Mouse (Mus musculus): ENCODE results near the gene Phkb. TPM values are rescaled to one million over a fixed set of nuclear protein-coding genes. Genes with fewer than 3 reads are reported as not detected.

Gene Phkb
- total RNA-seq, 2 experiments from 2014 or later: 43.8 to 53.8 TPM

DNA sequence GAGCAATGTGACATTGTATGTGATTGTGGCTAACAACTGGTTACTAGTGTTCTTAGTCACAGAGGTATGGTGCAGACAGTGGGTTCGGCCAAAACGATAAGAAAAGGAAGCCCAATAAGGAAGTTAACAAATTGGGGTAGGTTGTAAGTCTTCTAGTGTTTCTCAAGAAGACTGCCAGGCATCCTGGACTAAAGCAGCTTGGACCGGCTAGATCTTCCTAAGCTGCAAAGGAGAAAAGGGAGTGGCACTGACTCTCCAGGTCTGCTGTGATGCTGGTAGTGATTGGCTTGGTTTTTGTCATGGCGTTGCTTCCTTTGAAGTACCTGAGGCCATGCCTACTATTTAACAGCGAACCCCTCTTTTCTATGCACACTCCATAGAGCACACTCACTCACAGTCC is 95.4 kb downstream of the Phkb start:
- no peak for DNase-seq
- intact Hi-C loops (cut with DNase I): no loop called here

DNA sequence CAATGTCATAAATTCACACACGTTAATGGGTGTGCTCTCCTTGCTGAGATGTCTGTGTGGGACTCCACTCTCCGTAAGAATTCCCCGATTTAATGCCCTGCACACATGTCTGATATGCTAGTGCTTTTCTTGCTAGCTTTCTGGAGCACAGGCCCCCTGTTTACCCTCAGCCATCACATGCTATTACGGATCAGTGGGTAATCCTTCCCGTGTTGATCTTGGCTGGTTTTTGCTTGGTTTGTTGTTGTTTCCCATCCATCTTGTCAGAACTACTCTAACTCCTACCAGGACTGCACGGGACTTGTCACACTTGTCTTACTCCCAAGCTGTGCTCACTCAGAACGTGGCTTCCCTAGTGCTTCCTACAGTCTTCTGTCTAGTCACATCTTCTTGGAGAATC is 96.6 kb downstream of the Phkb start:
- no peak for DNase-seq
- intact Hi-C loops (cut with DNase I): no loop called here

DNA sequence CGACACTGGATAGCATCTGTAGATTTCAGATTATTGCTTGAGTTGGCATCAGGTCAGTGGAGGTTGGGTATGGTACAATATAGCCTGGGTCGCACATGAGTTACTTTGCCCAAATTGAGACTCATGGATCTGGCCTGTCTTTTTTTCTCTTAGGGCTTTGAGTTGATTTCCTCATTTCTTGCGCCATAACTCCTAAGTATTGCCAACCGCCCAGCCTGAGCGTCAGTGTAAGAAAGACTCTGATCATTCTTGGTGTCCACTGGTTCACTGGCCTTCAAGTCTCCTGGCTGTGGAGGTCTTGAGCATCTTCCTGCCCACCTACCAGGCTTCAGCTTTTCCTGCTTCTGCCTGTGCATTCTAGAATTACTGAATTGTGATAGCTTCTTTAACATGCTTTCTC is 104.1 kb downstream of the Phkb start:
- intact Hi-C loops (cut with DNase I): no loop called here
- DNase-seq: no peak

DNA sequence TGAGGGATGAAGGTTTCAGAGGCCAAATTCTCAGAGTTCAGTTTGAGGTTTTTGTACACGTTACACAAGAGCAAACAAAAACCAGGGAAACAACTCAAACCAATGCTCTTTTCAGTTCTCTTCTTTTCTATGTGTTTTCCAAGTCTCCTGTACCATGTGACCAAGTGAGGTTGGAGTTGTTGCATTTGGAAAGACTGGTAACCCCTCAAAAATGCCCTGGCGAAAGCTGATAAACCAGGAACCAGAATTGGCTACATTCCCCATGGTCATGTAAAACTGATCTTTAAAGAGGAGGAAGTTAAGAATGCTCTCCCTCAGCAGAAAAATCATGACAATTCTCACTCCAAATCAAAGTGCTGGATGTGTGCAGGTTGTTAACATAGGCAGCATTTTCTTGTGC is 117.6 kb downstream of the Phkb start:
- intact Hi-C loops (cut with DNase I): no loop called here
- DNase-seq: no peak

DNA sequence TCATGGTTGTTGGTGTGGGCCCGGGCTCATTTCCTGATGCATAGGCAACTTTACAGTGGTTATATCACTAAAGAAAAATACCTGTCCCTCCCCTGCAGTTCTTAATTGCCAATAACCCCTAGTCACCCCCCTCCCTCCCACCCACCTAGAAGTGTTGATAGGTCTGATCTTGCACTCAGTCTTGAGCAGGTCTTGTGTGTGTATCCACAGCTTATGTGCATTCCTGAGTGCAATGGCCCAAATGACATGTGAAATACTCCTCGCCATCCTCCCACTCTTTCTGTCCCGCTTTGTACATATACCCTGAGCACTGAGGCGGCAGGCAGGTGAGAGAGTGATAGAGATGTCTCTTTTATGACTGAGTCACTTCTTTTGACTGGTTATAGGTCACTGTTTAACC is 119.1 kb downstream of the Phkb start:
- intact Hi-C loops (cut with DNase I): no loop called here
- no peak for DNase-seq

DNA sequence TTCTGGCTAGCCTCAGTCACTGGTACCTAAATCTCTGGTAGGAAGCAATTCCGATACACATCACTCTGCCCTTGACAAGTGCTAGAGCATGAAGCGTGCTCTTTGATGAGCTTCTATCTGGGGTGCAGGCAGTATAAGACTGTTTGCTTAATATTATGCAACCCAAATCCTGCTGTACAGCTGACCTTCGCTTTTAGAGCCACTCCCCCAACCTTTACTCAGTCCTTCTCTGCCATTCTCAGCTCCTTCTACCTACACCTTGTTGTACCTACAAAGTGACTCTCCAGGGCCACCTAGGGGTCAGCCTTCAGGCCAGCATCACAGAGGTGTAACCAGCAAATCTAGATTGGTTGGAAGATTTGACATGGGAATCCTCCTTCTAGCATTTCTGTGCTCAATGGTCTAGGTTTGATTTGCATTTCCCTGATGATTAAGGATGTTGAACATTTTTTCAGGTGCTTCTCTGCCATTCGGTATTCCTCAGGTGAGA is 136.9 kb downstream of the Phkb start:
- intact Hi-C loops (cut with DNase I): no loop called here
- no peak for DNase-seq

DNA sequence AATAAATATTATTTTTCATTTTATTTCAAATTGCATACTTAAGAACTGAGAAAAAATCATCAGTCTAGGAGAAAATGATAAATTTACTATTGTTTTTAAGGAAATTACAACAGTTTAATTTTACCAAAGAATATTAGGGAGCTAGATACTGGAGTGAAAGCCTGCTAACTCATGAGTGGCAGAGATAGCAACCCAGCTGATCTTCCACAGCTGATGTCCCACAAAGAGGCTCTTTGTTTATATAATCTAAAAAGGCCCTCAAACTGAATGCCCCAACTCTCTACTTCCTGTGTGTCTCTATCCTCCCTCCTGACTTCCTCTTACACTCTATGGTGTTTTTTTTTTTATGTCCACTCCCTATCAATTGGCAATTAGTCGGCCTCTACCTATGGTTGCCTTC is 152.2 kb downstream of the Phkb start:
- intact Hi-C loops (cut with DNase I): no loop called here
- no peak for DNase-seq

DNA sequence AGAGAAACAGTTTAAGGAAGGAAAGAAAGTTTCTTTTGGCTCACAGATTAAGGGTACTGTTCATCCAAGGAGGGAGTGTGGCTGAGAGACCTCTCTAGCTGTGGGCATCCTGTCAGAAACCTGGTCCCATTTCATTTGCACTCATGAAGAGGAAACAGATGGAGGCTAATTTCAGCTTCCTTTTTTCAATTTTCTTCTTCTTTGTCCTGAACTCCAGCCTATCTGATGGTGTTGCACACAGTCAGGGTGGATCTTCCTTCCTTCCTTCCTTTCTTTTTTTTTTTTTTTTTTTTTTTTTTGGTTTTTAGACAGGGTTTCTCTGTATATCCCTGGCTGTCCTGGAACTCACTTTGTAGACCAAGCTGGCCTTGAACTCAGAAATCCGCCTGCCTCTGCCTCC is 152.9 kb downstream of the Phkb start:
- DNase-seq: no peak
- intact Hi-C loops (cut with DNase I): no loop called here

DNA sequence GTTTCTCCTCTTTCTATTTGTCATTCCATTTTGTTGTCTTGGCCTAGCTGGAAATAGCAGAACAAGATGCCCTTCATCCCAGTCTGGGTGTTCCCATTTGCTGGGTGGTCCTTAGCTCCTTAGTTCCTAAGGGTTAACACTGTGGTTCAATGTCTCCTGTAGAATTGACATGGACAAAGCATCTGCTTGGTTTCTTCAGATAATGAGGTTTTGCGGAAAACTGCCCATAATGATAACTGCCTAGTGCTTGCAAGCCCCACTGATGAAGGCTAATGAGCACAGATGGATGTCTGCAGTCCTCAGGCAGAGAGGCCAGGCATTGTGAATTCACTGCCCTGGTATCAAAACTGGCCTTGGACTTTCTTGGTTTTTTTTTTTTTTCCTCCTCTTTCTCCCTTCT is 155.2 kb downstream of the Phkb start:
- intact Hi-C loops (cut with DNase I): no loop called here
- no peak for DNase-seq

DNA sequence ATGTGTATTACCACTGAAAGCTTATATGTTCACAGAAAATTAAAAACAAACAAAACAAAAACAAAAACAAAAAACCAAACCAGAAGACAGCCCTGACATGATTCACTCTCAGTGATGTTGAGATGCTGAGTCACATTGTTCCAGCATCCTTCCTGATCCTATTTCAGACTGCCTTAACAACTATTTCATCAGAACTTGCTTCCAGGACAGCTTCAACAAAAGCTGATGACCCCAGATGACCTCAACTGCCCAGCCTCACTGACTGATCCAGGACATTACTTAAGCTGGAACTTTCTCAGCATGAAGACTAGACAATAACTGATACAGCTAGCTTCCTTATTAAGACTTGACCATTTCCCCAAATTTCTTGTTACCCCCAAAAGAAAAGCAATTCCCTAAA is 165.7 kb downstream of the Phkb start:
- intact Hi-C loops (cut with DNase I): no loop called here

DNA sequence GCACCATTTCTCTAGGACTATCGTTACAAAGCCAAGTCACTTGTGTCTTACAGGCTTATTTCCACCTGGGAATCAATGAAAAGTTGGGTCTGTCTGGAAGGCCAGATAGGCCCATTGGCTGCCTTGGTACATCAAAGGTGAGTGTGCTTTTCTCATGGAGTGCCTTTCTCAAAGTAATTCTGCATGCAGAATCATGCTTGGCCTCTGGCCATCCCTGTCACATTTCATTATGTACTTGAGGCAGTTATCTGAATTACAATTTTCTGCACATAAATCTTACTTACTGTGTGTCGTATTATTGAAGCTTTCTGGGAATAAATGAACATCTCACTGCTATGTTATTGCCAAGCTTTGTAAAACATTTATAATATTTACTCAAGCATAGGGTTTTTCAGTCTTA is 176.0 kb downstream of the Phkb start:
- no peak for DNase-seq
- intact Hi-C loops (cut with DNase I): no loop called here

More for the DNA sequence above, 165.7 kb downstream of the Phkb start:
- no peak for DNase-seq

DNA sequence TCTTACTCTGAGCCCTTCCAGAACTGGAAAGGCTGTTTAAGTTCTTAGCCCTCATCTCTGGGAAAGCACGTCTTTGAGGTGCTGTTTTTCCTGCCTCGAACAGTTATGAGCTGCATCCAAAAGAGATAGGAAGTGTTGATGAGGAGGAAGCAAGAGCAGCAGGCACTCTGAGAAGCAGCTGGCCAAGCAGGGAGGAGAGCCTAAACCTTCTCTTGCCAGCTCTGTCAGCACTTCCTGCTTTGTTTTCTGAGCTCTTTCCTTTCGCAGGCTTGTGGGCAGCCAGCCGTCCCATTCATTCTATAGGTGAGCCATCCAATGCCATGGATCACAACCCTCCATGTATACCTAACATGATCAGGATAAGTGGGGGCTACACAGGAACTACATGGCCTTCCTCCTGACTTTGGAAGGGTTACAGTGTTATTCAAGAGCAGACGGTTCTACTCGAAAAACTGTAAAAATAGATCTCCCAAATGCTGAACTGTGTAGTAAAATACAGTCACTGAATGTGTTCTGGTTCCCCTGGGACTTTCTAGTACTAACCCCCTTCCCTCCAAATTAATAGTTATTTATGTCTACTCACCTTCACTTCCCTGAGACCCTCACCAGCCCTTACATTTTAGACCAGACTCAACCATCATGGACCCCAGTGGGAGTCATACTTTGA is 188.0 kb downstream of the Phkb start:
- intact Hi-C loops (cut with DNase I): no loop called here
- peak; percentile 10 to 12 for DNase-seq

DNA sequence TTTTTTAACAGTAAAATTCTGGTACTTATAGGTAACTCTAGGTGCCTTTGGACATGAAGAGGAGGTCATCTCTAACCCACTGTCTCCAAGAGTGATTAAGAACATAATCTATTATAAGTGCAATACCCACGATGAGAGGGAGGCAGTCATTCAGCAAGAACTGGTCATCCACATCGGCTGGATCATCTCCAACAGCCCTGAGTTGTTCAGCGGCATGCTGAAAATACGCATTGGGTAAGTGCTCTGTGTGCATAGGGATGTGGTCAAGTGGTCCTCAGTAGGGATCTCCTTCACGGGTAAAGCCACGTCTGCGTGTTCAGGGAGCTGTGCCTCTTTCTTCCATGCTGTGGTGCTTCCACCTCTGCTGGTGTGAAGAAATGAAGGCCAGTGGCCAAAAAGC is 188.7 kb downstream of the Phkb start:
- intact Hi-C loops (cut with DNase I): no loop called here
- no peak for DNase-seq

DNA sequence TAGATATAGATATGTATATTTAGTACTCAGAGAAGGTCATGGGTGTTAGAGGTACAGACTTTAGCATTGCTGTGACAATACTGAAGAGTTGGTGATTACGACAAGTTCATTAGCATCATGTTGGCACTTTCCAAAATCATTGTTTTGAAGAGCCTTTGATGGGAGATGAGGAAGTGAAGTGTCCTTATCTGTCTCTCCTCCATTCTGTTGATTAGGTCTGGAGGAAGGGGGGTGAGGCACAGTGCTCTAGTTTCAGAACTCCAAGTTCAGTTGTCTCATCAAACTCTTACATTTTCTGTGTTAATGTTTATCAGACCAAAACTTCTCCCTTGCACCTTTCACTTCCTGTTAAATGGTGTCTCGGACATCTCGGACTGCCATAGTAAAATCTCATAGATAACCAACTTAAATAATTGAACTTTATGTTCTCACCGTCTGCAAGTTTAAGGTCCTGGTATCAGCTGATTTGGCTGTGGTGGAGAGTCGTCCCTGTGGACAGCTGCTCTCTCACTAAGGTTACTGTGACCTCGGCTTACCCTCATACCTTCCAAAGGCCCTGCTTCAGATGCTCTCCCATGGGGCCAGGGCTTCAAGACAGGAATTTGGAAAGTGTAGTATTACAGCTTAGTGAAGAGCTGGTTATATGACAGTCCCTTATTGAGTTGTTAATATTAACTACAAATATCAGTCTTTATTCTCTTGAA is 194.1 kb downstream of the Phkb start:
- intact Hi-C loops (cut with DNase I): no loop called here
- DNase-seq: no peak

DNA sequence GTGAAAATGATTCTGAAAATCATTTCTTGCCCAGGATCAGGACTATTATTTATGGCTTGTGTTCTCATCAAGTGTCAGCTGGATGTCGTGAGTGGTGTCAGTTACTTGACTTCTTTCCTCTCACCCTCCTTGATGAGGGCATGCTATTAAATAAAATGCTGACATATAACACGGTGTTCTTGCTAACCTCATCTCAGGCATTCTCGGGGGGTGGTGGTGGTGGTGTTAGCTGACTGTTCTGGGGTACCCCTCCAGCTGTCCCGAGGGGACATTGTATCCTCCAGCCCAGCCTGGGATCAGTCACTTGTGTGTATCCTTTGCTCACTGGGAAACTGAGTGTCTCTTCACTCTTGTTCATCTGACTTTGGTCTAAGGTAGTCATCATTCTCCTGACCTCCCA is 194.6 kb downstream of the Phkb start:
- intact Hi-C loops (cut with DNase I): no loop called here
- DNase-seq: no peak

DNA sequence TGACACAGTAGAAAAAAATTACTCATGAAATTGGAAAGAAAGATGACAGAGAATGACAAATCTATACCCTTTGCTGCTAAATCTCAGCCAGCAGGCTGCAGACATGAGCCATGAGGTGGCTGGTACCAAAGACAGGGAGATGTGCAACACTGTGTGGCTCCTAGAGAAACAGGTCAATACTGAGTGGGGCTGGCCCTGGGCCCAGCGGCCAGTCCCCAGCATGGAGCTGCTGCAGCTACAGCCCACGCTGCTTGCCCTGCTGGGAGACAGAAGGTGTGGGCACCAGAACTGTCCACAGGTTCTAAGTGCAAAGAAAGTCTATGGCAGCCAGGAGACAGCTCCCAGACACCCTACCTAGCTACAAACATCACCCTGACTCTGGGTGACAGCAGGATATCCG is 197.7 kb downstream of the Phkb start:
- no peak for DNase-seq
- intact Hi-C loops (cut with DNase I): no loop called here

DNA sequence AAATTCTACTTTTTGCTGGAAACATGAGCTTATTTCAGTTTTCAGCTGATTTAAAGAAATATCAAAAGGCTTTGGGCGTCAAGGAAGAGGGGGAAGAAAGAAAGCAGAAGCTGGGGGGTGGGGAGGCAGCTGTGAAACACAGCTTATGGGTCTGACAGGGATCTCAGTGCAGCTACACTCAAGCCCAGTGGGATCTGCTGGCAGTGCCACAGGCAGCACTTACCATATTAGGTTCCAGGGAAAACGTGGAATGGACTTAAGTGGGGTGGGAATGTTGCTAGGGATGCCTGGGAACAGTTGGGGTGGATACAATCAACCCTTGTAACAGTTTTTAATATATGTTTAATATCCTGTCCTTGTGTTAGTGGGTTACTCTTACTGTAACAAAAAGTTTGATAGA is 201.3 kb downstream of the Phkb start:
- DNase-seq: no peak
- intact Hi-C loops (cut with DNase I): no loop called here

DNA sequence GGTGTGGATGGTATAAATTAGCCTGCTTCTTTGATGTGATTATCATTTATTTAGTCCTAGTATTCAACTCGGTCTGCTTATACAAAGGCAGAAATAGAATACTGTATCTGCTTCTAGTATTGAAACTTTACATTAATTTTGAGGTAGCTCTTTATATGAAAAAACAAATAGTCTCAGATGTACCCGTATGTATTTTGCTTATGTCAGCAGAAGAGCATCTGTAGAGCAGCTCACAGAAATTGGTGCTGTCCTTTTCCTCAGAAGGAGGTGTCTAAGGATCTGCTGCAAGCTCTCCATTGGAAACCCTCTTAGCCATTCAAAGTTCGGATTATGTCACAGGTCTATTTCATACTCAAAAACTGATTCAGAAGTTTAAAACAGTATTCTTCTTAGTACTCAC is 210.1 kb downstream of the Phkb start:
- DNase-seq: no peak
- intact Hi-C loops (cut with DNase I): no loop called here

DNA sequence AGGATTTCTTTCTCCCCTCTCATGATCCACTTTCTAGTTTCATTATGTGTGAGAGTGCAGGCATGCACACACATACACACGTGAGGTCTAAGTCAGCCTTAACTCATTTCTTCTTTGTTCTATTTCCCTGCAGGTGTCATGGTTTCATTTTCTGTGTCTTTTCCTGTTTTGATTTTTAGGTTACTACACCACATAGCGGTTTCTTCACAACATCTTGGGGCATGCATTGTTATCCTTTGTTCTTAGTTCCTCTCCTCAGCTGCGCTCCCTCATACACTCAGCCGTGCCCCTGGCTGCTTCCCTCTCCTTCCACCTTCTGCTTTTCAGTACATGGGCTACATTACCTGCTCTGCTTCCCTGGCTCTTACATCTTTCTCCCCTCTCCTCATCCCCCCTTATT is 211.2 kb downstream of the Phkb start:
- intact Hi-C loops (cut with DNase I): no loop called here
- DNase-seq: no peak

DNA sequence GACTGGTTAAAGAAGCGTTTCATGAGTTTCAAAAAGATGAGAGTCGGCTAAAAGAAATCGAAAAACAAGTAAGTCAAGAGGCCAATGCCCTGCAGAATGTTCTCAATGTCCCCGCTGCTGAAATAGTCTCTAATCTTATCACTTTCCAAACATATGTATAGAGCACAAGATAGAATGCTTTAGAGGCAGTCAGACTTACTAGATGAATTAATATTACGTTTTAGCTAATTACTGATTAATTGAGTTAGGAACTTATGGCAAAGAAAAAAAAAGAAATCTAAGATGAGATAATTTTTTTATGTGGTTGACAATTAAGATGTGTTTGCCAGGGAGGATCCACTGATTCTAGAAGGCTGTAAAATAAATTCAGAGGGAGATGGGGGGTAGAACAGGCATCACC is 217.9 kb downstream of the Phkb start:
- no peak for DNase-seq
- intact Hi-C loops (cut with DNase I): no loop called here

DNA sequence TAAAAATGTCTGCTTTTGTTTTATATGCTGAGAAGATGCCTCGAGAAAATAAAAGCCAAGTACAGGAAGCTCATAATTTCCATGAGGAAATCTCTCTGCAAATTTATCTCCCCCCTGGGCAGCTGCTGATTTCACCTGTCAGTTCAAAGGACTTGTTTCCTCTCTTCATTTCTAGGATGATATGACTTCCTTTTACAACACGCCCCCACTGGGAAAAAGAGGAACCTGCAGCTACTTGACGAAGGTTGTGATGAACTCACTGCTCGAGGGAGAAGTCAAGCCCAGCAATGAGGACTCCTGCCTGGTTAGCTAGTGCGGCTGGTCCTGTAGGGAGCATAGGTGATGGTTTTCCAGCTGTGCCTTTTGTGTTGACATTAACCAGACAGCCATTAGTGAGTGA is 218.4 kb downstream of the Phkb start:
- DNase-seq: no peak
- intact Hi-C loops (cut with DNase I): no loop called here

DNA sequence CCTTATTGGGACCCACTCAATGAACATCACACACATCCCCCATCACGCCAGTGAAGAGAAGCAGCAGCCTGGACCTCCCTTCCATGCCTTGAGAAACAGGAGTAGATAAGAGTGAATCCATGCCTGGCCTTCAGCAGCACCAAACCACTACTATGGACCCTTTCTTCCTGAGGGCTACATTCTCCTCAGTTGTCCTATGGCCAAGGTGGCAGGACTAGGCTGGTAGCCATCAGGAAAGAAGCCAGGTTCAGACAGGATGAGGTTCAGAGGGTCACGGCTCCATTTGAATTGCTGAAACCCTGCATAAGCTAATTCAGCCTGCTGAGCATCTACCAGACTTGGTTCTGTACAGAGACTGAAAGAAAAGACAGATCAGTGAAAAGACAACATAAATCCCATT is 222.7 kb downstream of the Phkb start:
- intact Hi-C loops (cut with DNase I): no loop called here
- no peak for DNase-seq

DNA sequence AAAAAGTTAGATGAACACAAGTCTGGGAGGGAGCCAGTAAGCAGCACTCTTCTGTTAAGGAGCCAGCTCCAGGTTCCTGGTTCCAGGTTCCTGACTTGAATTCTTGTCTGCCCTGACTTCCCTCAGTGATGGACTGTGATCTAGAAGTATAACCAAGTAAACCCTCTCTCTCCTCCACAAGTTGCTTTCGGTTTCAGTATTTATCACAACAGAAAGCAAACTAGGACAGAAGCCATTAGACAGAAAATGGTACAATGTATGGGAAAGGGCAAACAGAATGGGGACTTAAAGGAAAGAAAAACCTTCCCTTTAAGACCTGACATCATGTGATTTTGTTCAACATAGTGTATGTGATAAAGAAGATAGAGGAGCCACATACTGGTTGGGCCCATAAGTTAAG is 238.7 kb downstream of the Phkb start:
- DNase-seq: no peak
- intact Hi-C loops (cut with DNase I): no loop called here
